Mouse (Mus musculus) T-helper 17 cell (primary cell): ENCODE measurements around the gene 7530416G11Rik.

Source experiments
- in situ Hi-C, 2 experiments: fragments of 300-600 bp; cut with MboI, MseI; formaldehyde crosslinking; loops; 1 replicate in 1 of 2; 2 replicates in 1 of 2; pipeline ENCODE4 v1.15.1; 2025; ENCODE audit warnings: high pct_unique_total_duplicates in 2 of 2

The 7530416G11Rik gene

DNA sequence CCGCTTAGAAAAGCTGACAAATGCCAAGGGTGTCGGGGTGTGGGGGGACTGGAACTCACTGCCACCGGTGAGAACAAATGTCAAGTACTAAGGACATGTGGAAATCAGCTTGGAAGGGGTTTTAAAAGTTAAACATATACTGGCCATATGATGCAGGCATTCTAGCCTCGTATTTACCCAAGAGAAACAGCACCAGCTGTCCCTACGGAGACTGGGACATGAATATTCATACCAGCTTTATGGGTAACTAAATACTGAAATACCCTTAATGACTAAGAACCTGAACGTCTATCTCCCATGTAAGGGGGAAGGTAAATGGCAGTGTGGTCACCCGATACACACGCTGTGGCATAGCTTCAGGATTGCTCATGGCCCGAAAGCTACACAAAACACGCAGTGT is 14.1 kb downstream of the 7530416G11Rik start:
- in situ Hi-C loops, result no loop called here

DNA sequence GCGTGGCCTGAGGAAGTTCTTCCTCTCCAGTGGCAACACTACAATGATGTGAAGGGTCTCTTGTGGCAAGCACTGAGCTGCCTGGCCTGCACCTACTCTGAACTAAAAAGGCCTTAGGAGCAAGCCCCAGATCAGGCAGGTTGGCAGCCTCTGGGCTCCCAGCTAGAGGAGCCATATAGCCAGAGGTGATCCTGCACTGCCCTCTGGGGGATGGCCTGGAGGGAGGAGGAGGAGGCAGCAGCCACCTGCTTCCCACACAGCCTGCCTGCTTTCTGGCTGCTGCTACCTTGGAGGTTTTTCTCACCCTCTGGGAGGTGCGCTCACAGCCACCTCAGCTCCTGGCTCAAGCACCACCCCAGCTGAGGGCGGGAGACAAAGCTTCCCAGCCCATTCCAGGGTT is 22.4 kb downstream of the 7530416G11Rik start:
- in situ Hi-C loops, result loop anchor here (5.0 kb wide), 2 partner anchors 102 to 158 kb away; partner anchors contain the start of gene Wnt7b (in 2 of the 2)

DNA sequence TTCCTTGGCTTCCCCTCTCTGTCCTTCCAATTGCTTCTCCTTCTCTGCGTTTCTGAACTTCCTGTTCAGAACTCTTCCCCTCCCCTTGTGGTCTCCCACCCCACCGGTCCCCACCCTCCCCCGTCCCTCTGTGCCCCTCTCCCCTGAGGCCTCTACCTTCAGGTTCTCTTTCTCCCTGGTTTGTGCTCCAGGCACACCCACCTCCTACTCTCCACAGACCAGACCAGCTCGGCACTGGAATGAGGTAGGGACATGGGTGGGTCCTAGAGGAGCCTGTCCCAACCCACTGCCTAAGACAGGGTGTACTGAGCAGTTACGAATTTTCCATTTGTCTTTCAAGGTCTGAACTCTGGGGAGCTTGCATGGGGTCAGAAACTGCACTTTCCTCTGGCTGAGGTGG is 23.1 kb downstream of the 7530416G11Rik start:
- in situ Hi-C loops, result loop anchor here (5.0 kb wide), 2 partner anchors 102 to 158 kb away; partner anchors contain the start of gene Wnt7b (in 2 of the 2)

DNA sequence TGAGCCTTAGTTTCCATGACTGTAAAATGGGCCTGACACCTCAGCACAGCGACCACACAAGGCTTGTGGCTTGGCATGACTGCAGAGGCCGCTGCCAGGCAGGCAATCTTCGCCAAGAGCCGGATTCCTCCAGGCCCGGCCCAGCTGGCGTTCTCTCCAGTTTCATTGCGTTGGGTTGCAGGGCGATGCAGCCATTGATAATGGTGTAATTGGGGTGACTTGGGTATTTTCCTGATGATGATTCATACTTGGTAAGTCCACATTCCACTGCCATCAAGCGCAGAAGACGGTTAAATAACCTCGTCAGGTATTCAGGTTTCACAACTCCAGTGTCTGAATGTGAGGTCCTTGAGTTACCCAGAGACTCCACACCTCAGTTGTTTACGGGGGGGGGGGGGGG is 23.7 kb downstream of the 7530416G11Rik start:
- in situ Hi-C loops, result no loop called here

DNA sequence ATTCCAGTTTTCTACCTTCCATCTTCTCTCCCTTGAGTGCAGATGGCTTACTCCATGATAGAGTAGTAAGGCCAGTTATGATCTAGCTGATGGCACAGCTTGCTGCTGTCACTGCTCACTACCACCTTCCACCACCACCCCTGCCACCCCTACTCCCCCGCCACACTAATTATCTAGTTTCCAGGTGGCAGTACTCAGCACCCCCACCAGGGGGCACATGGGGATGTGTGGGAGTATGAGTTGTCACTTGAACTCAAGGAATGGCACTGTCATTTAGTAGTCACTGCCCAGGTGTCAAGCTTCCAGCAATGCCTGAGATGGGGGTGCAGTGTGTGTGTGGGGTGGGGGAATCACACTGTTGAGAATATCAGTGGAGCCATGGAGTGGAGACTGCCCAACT is 25.4 kb downstream of the 7530416G11Rik start:
- in situ Hi-C loops, result no loop called here

DNA sequence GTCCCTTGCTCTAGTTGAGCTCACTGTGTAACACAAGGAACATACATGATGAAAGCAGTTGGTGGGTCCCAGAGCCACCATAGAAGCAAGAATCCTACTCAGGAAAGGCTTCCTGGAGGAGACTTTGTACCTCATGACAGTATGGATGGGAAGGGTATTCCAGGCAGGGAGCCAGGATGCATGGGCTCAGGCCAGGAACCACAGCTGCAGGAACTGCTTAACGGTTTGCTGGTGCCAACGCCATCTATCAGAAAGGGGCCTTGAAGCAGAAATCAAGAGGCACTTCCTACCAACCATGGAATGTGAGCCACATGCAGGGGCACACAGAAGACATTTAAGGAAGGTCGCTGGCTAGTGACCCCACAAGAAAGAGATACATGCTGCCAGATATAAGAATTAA is 28.3 kb downstream of the 7530416G11Rik start:
- in situ Hi-C loops, result no loop called here

DNA sequence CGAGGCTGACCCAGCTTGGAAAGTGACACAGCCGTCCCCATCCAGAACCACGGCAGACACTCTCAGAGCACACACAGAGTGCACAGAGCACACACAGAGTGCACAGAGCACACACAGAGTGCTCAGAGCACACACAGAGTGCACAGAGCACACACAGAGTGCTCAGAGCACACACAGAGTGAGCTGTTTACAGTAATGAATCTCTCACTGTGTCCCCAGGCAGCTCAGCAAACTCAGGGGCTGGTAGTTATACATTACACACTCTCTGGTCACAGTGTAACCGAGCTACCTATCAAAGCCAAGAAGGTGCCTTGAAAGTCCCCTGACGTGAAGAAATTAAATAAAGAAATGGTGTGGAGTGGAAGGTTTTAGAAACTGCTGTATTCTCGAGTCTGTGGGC is 33.6 kb downstream of the 7530416G11Rik start:
- in situ Hi-C loops, result no loop called here

DNA sequence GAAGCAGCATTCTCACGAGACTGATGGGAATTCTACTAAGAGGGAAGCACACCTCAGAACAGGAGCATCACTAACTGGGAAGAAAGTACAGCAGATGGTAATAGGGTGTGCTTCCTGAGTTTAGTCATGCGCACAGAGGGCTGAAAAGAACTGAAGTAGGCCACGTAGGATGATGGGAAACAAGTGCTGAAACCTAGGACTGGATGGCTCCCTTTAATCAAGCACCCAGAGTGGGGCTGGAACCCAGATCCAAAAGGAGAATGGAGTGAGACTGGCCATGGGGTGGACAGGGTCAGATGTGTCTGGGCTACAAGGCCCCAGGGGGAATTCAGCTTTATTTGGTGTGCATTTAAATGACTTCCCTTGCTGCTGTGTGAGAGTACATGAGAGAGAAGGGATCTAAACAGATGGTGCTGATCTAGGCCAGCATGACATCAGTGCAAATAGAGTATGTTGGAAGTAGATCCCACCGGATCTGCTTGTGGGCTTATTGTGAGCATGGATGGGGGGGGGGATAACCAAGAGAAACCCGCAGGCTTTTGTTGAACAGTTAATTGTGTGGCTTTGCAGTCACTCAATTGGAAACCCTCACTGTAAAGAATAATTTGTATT is 36.5 kb downstream of the 7530416G11Rik start:
- in situ Hi-C loops, result no loop called here

DNA sequence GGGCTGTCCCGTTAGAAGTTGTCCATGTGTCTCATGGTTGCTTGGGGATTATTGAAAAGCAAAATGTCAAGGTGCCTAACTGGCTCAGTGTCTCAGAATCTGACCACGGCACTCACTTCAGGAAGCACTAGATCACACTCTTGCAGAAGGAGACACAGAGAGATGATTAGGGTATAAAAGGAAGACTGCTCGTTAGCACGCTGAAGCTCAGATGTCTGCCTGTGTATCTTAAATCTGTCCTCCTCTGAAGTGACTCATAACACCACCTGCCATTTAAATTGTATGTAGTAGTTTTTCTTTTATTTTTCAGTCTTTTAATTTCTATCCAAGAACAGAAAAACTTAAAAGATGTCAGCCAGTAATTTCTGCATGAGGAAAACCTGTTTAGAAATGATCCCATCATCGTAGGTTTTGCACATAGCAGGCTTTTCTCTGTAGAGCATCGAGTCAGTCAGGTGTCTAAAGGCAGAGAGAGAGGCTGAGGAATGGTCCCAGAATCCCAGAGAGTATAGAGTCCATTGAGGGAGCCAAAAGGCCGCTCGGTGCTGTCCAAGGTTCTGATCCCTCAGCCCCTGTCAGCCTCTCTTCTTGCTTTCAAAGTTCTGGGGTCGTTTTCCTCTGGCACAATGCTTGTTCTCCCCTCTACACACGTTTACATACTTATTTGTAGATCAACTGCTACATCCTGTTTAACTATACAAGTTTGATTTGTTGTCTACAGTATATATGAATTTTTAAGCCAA is 38.0 kb downstream of the 7530416G11Rik start:
- in situ Hi-C loops, result no loop called here

DNA sequence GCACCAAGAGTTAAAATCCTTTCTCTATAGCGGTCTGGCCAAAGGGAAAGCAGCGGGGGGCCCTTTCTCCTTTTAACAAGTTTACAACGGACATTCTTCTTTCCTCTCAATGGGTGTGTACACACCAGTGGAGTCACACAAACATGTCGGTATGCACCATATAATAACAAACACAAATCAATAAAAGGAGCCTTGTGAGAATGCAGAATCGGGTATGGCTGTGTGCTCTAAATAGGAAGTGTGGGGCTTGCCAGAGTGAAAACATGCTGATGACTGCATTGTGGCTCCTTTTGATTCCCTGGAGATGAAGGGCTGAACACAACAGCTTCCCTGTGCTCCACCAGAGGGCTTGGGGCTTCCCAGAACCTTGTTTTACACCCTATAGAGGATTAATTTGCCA is 38.8 kb downstream of the 7530416G11Rik start:
- in situ Hi-C loops, result no loop called here

DNA sequence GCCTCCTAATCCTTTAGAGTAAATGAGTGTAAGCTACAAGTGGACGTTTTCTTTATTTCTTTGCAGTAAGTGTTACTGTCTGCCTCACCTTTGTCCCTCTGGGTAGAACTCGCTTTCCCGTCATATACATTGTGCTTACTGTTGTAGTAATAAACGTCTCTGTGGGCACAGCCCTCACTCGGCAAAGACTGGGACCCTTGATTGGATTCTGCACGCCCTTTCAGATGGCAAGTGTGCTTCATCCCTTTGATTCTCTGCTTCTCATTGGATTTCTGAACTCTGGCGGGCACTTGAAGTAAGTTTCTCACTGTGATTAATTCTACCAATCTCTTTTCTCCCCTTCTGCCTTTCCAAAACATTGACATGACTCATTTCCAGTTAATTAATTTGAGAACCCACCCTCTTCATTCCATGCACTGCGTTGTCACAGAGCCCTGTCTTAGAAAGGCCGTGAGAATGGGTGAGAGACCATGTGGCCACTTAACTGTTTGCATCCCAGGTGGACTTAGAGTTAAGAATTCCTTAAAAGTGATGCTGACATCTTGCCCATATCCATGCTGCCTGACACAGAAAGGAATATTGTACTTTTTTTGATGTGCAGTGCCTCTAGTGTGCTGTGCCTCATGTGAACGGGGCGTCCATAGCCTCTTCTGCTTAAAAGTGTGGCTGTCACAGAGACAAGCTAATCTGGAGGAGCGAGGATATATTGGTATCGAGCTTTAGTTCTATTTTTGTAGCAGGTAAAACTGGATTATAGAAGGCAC is 39.8 kb downstream of the 7530416G11Rik start:
- in situ Hi-C loops, result no loop called here

DNA sequence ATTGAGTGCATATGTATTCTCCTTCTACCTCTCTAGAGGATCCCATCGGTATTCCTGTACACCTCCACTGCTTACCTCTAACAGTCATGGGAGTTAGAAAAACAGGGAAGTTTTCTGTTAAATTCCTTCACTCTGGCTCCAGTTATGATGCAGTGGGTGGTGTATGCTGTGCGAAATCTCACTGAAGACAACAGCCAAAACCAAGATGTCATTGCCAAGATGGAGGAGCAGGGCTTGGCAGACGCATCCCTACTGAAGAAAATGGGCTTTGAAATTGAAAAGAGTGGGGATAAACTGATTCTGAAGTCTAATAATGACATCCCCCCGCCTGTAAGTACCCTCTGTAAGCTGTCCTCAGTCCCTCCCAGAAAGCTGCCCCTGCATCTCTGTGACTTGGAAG is 40.9 kb downstream of the 7530416G11Rik start:
- in situ Hi-C loops, result no loop called here

DNA sequence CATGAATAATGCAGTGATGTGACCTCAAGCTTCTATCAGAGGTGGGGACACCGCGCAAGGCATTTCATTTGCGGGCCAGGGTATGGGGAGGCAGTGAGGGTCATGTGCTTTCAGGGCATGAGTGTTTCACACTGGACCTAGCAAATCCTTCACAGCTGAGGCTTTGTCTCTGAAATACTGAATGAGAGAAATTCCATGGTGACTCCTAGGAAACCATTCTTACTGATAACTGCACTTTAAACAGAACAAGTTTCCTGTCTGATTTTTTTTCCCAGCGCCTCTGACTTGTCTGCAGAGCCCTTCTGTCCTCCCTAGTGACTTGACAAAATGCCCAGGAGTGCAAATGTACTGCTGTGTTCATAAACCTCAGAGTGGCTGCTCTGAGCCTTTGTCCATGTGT is 41.5 kb downstream of the 7530416G11Rik start:
- in situ Hi-C loops, result no loop called here

DNA sequence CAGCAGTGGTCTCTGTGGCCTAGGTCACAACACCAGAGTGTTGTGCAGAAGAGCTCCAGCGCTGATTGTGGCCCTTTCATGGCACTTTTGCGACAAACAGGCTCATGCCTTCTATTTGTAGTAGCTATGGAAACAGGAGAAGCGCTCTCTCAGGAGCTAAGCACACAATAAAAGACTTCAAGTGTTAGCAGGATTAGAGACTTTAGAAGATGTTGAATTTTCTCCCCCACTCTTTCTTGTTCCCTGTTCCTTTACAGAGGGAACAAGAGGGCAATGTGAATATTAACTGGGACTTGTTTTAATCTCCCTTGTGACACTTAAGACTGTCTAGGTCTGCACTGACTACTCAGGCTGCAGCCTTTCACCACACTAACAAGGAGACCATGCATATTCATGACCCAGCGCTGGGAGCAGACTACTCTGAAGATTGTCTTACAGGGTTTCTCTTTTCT is 44.4 kb downstream of the 7530416G11Rik start:
- in situ Hi-C loops, result no loop called here

DNA sequence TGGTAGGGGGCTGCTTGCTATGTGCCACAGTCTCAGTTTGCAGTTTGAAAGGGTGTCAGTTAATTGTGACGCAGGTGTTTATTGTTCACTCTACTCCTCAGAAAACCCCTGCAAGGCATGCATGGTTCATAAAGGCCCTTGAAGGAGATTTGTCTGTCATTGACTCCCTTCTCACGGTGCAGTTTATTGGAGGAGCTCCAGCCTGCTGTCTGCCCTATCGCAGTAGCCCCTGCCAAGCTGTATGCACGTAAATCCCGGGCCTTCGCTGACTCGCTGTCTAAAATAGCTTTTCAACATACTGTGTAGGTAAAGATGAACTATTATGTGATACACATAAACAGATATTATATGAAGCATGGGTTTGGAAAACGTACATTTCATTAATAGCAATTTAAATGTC is 45.2 kb downstream of the 7530416G11Rik start:
- in situ Hi-C loops, result no loop called here

DNA sequence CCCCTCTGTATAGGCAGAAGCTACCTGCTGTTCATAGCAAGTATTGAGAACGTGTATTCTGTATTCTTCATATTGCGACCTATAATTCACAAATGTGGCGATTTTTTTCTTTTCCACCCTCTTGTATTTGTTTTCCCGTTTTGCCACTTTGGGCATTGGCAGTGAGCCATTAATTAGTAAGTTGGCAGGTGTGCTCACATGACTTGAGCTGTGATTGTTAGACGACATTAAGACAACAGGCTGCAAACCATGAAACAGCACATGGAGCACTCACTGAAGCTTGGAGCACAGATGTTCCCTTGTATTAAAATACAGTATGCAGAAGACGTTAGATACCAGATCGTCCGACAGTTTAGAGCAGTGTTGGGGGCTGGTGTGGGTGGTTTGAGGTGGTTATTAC is 46.1 kb downstream of the 7530416G11Rik start:
- in situ Hi-C loops, result no loop called here

DNA sequence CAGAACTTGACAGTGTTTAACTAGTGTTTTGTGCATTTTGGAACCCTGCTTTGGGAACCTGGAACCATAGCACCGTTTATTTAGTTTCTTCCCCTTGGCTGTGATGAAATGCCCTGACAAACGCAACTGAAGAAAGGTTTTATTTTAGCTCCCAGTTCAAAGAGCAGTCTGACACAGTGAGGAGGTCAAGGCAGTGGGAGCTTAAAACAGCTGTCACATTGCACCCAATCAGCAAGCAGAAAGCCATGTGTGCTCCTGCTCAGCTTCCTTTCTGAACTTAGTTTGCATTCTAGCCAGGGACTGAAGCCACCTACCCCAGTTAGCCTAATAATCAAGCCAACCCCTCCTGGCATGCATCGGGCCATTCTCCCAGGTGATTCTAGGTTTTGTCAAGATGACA is 56.4 kb downstream of the 7530416G11Rik start:
- in situ Hi-C loops, result no loop called here
